8 mouse cellular contexts compared by ENCODE assay signal in genomic region chr8:104022691-104023509, GRCm38 (mm10).
DNase-seq lines count a peak whose midpoint lies in the region; TF ChIP-seq lines count a peak whose summit lies in the region.

No protein-coding gene starts in this region.

- H3K27me3 ChIP-seq in kidney, adult 2 months (replicated peaks; ENCODE audit: control insufficient read depth, insufficient read depth, low read length), result no peaks in the 10 kb centered on the region

- H3K4me3 ChIP-seq in kidney, adult 2 months (ENCODE audit: insufficient read depth, low read depth, low read length), result no peak overlapping the region

- no peaks in the 10 kb centered on the region for H3K4me1 ChIP-seq in kidney, adult 2 months (ENCODE audit: control insufficient read depth, insufficient read depth, low read length)

- intact Hi-C loops in gastrocnemius, postnatal 14 days (cut with DNase I; ENCODE audit: low total_unique reads), result no loop called here

- DNase-seq in right cerebral cortex, adult 18-20 months, result peak; percentile 56
- no peak for DNase-seq in right cerebral cortex, postnatal 4 days
- peak; percentile 76 for DNase-seq in gastrocnemius, postnatal 14 days
- DNase-seq in layer of hippocampus, postnatal 10 days (ENCODE audit: low spot score in 2 of 2), result peak; percentile 24 to 29
- peak; percentile 67 for DNase-seq in skeletal muscle tissue, adult 2 months (ENCODE audit: low read depth, low spot score)
- no peak for DNase-seq in kidney, adult 2 months
- no peak for DNase-seq in adrenal gland, adult (ENCODE audit: inconsistent age in 2 of 2, low spot score in 1 of 2)
- DNase-seq in adrenal gland, adult 8-10 months, result no peak

- TF ChIP-seq POLR2A in kidney, adult 2 months (IDR thresholded peaks at IDR 0.05; ENCODE audit: low read depth, low read length), result no peak

- H3K27ac ChIP-seq in kidney, adult 2 months (ENCODE audit: insufficient read depth, low read depth, low read length), result no peak overlapping the region

- WGBS in kidney, adult 2 months, result 55% methylated on average over 9 of the region's 9 CpGs

- TF ChIP-seq CTCF in kidney, adult 2 months (conservative IDR thresholded peaks at IDR 0.05; ENCODE audit: insufficient read depth, insufficient read length, low read depth, low read length), result no peak

- no peaks in the 10 kb centered on the region for H3K36me3 ChIP-seq in kidney, adult 2 months (ENCODE audit: control insufficient read depth, insufficient read depth, low read length)

Comparison
In these comparisons a context has a peak if more than half of its experiments do, and no peak if none do; other contexts are left out.
1. DNase-seq: peak in right cerebral cortex, adult 18-20 months (single experiment), gastrocnemius, postnatal 14 days (single experiment), layer of hippocampus, postnatal 10 days (2 of 2) and skeletal muscle tissue, adult 2 months (single experiment); none in right cerebral cortex, postnatal 4 days (single experiment), kidney, adult 2 months (single experiment), adrenal gland, adult (0 of 2) and adrenal gland, adult 8-10 months (single experiment).